Mouse (Mus musculus) cerebellum, postnatal 4 days (tissue): ENCODE data around the gene Ggt6.
A peak's percentile ranks its signal among the peaks of the same experiment; 100 is the strongest.

Experiments
- DNase-seq, 2 experiments: peaks; one replicate each; pipeline ENCODE4 v3.0.0; 2022; ENCODE audit warnings: low spot score in 2 of 2, mixed read lengths in 1 of 2

Ggt6 gene

DNA sequence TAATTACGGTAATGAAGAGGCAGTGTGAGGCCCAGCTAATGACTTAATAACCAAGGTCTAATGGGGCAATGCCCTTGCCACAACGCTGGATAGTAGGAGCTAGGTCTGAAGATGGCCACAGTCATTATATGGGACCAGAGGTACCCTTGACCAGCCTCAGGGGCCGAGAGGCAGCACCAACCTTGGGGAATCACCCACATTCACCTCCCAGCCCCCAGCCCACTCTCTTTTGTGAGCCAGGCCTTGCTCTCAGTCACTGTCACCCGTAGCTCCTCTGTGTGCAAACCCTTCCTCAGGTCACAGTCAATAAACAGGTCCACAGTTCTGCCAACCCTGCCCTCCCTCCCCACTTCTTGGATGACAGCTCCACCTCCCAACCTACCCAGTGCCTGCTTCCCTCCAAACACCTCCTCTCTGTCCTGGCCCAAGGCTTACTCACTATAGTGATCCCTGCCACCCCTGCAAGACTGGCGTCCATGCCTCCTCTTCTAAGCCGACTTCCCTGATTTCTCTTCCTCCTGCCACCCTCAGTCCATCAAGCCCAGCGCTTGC lies 40.8 kb downstream of the Ggt6 start:
- no peak for DNase-seq

DNA sequence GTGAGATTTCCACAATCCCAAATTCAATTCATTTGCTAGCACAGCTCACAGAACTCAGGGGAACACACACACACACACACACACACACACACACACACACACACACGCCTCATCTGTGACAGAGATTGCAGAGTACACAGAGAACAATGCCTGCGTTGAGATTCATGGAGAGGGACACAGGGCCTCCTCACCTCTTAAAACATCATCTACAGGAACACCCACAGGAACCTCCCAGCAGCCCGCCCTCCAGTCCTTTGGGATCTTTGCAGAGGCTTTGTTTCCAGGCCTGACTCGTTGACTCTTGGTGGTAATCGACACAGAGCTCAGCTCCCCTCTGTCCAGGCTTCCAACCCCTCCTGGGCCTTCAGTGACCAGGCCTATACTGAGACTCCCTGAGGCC lies 41.9 kb downstream of the Ggt6 start:
- no peak for DNase-seq

DNA sequence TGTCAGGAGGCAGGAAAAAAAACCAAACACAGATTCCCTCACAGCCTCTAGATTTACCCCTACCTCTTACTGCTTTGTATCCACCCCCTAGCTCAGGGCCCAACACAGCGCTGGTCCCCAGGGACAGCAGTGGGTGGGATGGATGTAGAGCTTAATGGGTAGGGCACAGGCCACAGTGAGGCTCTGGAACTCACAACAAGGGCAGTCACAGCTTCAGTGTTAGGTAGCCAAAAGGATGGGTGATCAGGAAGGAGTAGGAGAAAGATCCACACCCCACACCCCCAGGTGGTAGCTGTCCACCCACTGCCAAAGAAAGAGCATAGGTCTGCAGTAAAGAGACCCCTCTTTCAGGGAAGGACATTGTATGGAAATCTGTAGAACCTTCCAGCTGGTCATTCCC lies 42.3 kb downstream of the Ggt6 start:
- DNase-seq, result no peak

DNA sequence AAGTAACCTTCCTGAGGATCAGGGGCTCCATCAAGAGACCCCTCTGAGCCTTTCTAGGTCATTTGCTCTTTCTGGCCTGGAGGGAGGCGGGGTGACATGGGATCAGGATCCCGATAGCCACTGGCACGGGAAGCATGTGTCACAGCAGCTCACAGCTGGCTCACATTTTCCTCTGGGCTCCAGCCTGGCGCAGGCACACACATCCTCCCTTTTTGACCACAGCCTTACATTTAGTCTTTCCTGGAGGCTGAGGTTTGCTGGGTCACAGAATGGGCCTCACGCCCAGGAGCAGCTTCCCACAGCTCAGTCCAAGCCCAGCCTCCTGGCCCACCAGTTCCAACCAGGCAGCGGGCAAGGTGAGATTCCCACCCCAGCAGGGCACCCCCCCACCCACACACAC lies 42.9 kb downstream of the Ggt6 start:
- DNase-seq, result no peak

DNA sequence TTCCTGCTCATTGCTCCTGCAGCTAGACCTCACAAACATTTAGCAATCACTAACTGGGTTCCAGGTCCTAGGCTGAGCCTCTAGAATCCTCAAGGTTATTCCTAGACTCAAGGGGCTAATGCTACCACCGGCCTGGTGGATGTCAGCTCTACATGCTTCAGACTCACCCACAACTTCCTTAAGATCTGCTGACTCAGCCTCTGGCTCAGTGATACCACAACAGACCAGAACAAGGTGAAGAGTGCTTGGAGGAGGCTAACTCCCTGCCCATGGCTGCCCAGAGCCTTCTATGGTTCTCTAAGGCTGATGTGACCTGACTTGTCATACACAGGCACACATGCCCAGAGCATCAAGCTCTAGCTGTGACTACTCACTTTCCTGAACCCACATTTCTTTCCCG lies 44.2 kb downstream of the Ggt6 start:
- DNase-seq, result no peak

DNA sequence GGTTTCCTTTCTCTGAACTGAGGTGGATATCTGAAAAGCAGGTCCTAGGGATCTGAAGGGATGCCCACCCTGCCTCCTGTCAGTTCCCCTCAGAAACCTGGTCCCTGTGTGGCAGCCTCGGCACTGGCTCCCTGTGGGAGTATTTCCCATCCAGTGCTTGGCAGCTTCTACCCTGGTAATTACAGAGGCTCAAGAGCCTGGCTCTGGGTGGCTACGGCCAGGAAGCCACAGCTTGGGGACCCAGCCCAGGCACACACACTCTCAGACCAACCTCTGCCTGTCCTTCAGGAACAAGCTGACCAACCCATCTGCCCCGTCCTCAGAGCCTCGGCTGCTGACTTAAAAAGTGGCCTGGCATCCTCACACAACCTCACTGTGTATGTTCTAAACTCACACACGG lies 46.0 kb downstream of the Ggt6 start:
- DNase-seq, result no peak

DNA sequence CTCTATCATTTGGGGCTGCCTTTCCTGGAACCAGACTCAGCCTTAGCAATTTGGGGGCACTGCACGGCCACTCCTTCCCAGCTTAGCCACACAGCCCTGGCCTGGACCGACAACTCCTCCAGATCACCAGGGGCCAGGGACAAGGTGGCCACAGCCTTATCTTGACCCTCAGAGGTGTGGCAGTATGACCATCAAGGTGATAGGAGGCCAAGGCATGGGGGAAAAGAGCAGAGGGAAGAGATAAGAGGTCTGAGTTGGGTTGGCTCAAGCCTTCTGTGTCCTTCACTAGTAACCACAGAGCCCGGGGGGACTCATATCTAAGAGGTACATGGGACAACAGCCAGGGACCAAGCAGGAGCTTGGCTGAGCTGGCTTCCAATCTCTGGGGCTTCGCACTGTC lies 46.6 kb downstream of the Ggt6 start:
- no peak for DNase-seq

DNA sequence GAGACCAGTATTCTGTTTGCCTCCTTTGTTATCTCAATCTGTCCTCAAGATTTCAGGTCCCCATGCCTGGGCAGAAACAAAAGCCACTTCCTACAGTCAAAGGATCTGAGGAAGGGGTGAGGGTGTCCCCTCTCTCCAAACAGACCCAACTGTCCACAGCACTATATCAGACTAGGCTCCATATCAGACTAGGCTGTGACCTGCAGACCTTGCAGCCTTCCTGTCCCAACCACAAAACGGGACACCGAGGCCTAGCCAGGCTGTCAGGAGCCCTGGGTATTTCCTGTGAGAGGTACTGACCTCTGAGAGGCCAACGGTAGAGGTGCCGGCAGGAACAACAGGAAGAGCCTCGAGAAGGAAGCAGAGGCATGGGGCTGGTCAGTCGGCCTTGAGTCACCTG lies 49.2 kb downstream of the Ggt6 start:
- no peak for DNase-seq

DNA sequence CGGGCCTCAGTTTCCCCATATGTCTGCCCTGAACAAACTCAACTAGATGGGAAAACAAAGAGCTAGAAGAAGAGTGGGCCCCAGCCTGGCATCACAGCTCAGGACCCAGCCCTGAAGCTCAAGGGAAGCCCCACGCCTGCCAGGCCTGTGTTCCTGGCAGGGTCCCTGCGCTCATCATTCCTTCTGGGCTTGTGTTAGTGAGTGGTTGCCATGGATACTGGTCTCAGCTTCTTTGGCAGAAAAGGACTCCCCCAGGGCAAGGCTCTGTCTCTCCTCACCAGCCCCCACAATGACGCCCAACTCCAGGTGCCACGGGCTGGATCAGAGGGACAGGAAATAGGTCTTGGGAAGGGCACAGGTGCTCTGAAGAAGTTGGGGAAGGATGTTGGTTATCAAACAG lies 49.8 kb downstream of the Ggt6 start:
- DNase-seq, result peak in 1 of 2 experiments; percentile 44

DNA sequence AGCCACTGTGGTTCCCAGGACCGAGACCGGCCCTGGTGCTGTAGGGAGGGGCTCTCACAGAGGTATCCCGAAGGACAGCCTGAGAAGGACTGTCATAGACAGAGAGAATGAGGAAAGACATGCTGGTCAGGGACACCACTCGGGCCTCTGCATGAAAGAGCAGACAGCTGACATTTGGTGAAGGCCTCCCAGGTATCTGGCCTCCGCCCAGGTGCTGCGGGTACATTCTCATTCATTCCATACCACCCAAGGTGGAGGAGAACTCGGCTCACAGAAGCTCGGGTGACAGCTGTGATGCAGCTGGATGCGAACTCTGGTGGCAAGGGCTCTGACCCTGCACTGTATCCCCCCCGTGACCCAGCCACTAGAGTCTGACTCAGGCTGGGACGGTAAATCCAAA lies 50.6 kb downstream of the Ggt6 start:
- no peak for DNase-seq

DNA sequence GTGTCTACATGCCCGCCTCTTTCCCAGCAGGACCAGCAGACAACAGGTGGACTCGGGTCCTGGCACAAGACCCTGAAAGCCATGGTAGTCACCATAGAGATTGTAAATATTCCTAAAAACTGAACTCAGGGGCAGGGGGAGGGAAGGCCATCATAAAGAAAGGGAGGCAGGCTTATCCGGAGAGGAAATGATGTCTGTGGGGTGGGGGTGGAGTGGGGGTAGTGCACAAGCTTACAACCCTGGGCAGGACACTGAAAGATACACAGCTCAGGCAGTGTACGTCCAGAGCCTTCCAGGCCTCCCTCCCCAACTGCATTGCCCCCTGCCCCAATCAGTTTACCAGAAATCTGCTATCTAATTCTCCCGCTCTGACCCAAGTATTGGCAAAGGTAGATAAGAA lies 51.8 kb downstream of the Ggt6 start:
- DNase-seq, result no peak

DNA sequence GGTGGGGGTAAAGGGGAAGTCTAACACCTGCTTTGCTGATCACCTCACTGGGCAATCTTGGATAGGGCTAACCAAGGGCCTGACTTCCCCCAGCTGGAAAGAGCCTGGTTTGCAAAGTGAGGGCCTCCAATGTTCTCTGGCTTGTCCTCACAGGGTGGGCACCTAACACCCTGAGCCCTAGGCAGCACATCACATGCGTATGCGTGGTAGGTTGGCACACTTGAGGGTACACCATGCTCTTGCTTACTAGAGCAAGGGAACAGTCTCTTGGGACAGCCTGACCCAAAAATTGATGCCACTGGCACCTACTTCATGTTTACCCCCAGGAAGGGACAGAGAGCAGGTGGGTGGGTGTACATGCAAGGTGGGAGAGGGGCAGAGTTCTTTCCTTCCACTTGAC lies 52.4 kb downstream of the Ggt6 start:
- DNase-seq, result no peak
